Mouse (Mus musculus): ENCODE measurements around the gene Kcnk13. TPM values are rescaled to one million over a fixed set of nuclear protein-coding genes. Genes with fewer than 3 reads are reported as not detected.

The Kcnk13 gene
- polyA plus RNA-seq, 1 experiment from 2014 or later, result 3.4 TPM

DNA sequence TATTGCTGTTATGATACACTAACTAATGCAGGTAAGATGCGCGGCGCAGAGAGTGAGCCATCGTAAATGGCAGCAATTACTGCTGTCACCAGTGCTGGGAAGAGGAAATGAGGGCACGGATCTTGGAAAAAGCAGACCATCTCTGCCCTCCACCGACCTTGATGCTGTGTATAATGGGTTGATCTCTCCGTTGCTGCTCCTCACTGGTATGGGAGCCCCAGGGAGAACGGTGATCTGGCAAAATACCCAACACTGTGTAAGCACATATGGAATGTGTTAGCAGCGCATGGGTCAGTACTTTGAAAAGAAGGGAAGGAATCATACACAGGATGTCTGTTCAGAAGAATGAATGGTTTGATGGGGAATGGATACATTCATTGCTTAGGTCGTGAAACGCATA, 128.7 kb downstream of the Kcnk13 start:
- no peak overlapping the region for H3K27ac ChIP-seq (replicated peaks; ENCODE audit: low read depth, low read length)
- H3K4me3 ChIP-seq (ENCODE audit: low read depth, low read length), result no peak overlapping the region
- WGBS, result 33% methylated on average over 11 of the region's 11 CpGs
- no peaks in the 10 kb centered on the region for H3K36me3 ChIP-seq (ENCODE audit: control insufficient read depth, insufficient read depth, low read length)
- no peak for DNase-seq (ENCODE audit: low spot score)
- no peaks in the 10 kb centered on the region for H3K27me3 ChIP-seq (replicated peaks; ENCODE audit: control insufficient read depth, insufficient read depth, low read length)
- no peak overlapping the region for H3K9ac ChIP-seq (ENCODE audit: low read depth, low read length)
- ATAC-seq (ENCODE audit: low read depth), result no peak
- no peak overlapping the region for H3K4me2 ChIP-seq (ENCODE audit: low read depth, low read length)
- no peaks in the 10 kb centered on the region for H3K9me3 ChIP-seq (ENCODE audit: control insufficient read depth, low read length)
- 0 out of 2 replicates have a peak, but pooled peaks cover 4% of the 10 kb centered on the region for H3K4me1 ChIP-seq (ENCODE audit: control insufficient read depth, insufficient read depth, low read length)

DNA sequence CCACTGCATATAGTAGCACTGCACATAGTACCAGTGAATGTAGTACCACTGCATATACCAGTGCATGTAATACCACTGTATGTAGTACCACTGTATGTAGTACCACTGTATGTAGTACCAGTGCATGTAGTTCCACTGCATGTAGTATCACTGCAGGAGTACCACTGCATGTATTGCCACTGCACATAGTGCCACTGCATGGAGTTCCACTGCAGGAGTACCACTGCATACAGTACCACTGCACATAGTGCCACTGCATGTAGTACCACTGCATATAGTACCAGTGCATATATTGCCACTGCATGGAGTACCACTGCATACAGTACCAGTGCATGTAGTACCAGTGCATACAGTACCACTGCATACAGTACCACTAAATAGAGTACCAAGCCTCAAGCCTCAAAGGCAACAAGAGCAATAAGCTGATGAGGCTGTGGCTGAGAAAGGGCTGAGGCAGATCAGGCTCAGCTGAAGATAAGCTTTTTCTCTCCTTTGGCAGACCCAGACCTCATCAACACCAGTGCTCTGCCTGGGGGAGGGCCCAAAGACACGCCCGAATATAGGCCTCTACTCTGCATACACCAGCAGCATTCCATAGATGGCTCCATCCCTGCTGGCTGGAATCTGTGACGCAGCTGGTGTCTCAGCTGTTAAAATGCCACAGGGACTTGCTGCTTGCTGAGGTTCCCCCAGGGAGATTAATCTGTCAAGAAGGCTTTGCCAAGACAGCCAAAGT, 135.8 kb downstream of the Kcnk13 start:
- WGBS, result 51% methylated on average over 3 of the region's 3 CpGs
- no peaks in the 10 kb centered on the region for H3K4me1 ChIP-seq (ENCODE audit: control insufficient read depth, insufficient read depth, low read length)
- ATAC-seq (ENCODE audit: low read depth) (peak; percentile 85), DNase-seq (ENCODE audit: low spot score) (peak; percentile 80)
- no peaks in the 10 kb centered on the region for H3K27me3 ChIP-seq (replicated peaks; ENCODE audit: control insufficient read depth, insufficient read depth, low read length)
- no peak overlapping the region for H3K9ac ChIP-seq (ENCODE audit: low read depth, low read length)
- no peaks in the 10 kb centered on the region for H3K36me3 ChIP-seq (ENCODE audit: control insufficient read depth, insufficient read depth, low read length)
- no peak overlapping the region for H3K27ac ChIP-seq (replicated peaks; ENCODE audit: low read depth, low read length)
- no peak overlapping the region for H3K4me2 ChIP-seq (ENCODE audit: low read depth, low read length)
- H3K4me3 ChIP-seq (ENCODE audit: low read depth, low read length), result no peak overlapping the region
- H3K9me3 ChIP-seq (ENCODE audit: control insufficient read depth, low read length), result no peaks in the 10 kb centered on the region

DNA sequence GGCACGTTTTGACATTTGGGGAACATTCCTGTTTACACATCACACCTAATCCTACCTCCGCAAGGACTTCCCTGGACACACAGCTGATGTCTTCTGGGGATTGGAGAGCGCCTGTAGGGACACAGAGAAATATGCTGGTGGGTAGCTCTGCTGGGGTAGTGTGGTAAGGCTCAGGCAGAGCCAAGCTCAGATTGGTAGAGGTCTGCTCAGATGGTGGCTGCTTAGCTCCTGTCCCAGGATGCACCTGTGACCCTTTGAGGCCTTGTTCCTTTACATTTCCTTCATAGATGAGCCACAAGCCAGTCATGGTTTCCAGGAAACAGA, 136.4 kb downstream of the Kcnk13 start:
- peak; percentile 41 for ATAC-seq (ENCODE audit: low read depth)
- Histone ChIP-seq H3K4me2 (ENCODE audit: low read depth, low read length) (no peak overlapping the region), H3K4me3 (ENCODE audit: low read depth, low read length) (no peak overlapping the region), H3K36me3 (ENCODE audit: control insufficient read depth, insufficient read depth, low read length) (no peaks in the 10 kb centered on the region), H3K9me3 (ENCODE audit: control insufficient read depth, low read length) (no peaks in the 10 kb centered on the region), H3K4me1 (ENCODE audit: control insufficient read depth, insufficient read depth, low read length) (no peaks in the 10 kb centered on the region), H3K27ac (replicated peaks; ENCODE audit: low read depth, low read length) (no peak overlapping the region), H3K9ac (ENCODE audit: low read depth, low read length) (no peak overlapping the region), H3K27me3 (replicated peaks; ENCODE audit: control insufficient read depth, insufficient read depth, low read length) (no peaks in the 10 kb centered on the region)
- no peak for DNase-seq (ENCODE audit: low spot score)
- 58% methylated on average over 3 of the region's 3 CpGs for WGBS

DNA sequence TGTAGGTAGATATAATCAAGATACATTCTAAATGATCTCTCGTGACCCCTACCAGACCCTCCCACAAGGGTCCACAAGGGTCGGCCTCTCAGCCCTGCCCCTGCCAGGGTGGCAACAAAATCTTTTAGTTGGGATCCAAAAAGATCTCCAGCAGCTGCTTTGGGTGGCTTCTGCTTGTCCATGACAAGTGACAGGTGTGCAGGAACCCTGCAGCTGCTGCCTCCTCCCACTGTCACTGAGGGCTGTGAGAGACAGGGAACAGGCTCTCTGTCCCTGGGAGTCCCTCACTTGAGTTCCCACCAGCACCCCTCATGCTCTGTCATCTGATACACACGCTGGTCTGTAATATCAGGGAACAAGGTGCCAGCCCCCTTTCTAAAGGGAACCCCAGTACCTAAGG, 137.4 kb downstream of the Kcnk13 start:
- Histone ChIP-seq H3K4me2 (ENCODE audit: low read depth, low read length) (no peak overlapping the region), H3K9ac (ENCODE audit: low read depth, low read length) (no peak overlapping the region), H3K4me1 (ENCODE audit: control insufficient read depth, insufficient read depth, low read length) (no peaks in the 10 kb centered on the region), H3K27ac (replicated peaks; ENCODE audit: low read depth, low read length) (no peak overlapping the region), H3K27me3 (replicated peaks; ENCODE audit: control insufficient read depth, insufficient read depth, low read length) (no peaks in the 10 kb centered on the region), H3K36me3 (ENCODE audit: control insufficient read depth, insufficient read depth, low read length) (no peaks in the 10 kb centered on the region), H3K9me3 (ENCODE audit: control insufficient read depth, low read length) (no peaks in the 10 kb centered on the region), H3K4me3 (ENCODE audit: low read depth, low read length) (no peak overlapping the region)
- ATAC-seq (ENCODE audit: low read depth) (no peak), DNase-seq (ENCODE audit: low spot score) (peak; percentile 62)
- WGBS, result 61% methylated on average over 2 of the region's 3 CpGs

DNA sequence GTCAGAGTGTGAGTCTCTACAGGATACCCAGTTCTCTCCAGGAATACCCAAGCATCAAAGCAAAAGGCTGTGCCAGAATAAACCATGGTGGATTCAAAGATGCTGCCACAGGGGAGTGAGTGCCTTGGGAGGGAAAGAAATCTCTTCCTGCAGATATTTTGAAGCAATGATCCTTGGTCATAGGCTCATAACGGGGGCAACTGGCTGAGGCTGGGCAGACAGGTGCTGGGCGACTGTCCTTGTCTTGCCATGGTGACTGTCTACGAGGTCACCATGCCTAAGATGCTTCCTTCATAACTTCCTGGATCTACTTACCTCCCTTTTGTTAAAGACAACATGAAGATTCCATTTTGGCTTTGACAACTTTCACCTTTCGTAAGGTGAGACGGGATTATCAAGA, 140.2 kb downstream of the Kcnk13 start:
- Histone ChIP-seq H3K4me1 (ENCODE audit: control insufficient read depth, insufficient read depth, low read length) (no peaks in the 10 kb centered on the region), H3K27me3 (replicated peaks; ENCODE audit: control insufficient read depth, insufficient read depth, low read length) (no peaks in the 10 kb centered on the region), H3K9ac (ENCODE audit: low read depth, low read length) (no peak overlapping the region), H3K4me2 (ENCODE audit: low read depth, low read length) (no peak overlapping the region), H3K27ac (replicated peaks; ENCODE audit: low read depth, low read length) (no peak overlapping the region), H3K9me3 (ENCODE audit: control insufficient read depth, low read length) (no peaks in the 10 kb centered on the region), H3K4me3 (ENCODE audit: low read depth, low read length) (no peak overlapping the region), H3K36me3 (ENCODE audit: control insufficient read depth, insufficient read depth, low read length) (no peaks in the 10 kb centered on the region)
- ATAC-seq (ENCODE audit: low read depth) (no peak), DNase-seq (ENCODE audit: low spot score) (no peak)
- WGBS, result 75% methylated on average over 5 of the region's 5 CpGs

DNA sequence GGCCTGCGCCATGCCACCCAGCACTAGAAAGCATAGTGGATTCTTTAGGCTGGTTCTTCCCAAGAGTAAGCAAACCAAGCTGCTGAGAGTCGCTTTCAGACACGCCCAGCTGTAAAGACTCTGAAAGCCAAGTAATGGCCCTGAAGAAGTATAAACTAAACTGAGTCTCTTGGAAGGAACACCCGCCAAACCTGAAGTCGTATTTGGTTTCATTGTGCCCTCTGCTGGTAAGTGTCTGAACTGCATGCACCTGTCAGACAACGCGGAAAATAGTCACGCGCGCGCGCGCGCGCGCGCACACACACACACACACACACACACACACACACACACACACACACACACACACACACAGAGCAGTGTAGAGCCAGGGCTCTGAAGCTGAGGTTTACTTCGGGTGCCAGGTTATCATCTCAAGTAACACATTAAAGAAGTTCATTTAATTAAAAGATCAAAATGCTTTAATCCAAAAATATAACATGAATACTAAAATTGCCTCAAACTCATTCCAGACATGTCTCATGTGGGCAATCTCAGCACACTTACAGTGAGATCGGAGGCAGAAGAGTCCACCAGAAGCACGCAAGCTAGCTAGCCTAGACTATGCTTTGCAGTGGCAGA, 142.1 kb downstream of the Kcnk13 start:
- H3K27me3 ChIP-seq (replicated peaks; ENCODE audit: control insufficient read depth, insufficient read depth, low read length), result no peaks in the 10 kb centered on the region
- H3K4me3 ChIP-seq (ENCODE audit: low read depth, low read length), result no peak overlapping the region
- 0 out of 2 replicates have a peak overlapping the region, but pooled peaks have one; percentile 15 for H3K4me2 ChIP-seq (ENCODE audit: low read depth, low read length)
- WGBS, result 11% methylated on average over 20 of the region's 20 CpGs
- peaks cover 5% of the 10 kb centered on the region for H3K4me1 ChIP-seq (ENCODE audit: control insufficient read depth, insufficient read depth, low read length)
- no peak overlapping the region for H3K27ac ChIP-seq (replicated peaks; ENCODE audit: low read depth, low read length)
- DNase-seq (ENCODE audit: low spot score), result peak; percentile 89
- no peaks in the 10 kb centered on the region for H3K36me3 ChIP-seq (ENCODE audit: control insufficient read depth, insufficient read depth, low read length)
- 0 out of 2 replicates have a peak, but pooled peaks have one; percentile 8 for ATAC-seq (ENCODE audit: low read depth)
- H3K9ac ChIP-seq (ENCODE audit: low read depth, low read length), result no peak overlapping the region
- H3K9me3 ChIP-seq (ENCODE audit: control insufficient read depth, low read length), result no peaks in the 10 kb centered on the region

DNA sequence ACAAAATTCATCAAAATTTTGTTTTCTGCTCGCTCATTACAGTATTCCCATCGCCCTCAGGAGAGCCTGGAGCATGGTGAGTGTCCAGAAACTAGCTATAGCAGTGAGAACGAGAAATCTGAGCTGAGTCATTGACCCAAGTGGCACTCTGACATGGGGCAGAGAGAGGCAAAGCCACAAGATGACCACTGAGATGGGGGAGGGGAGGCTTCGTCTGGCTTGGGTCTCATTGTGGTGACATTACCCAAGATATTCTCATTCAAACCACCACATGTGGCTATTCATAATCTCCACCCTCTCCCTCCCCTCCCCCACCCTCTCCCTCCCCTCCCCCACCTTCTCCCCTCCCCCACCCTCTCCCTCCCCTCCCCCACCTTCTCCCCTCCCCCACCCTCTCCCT, 143.1 kb downstream of the Kcnk13 start:
- 54% methylated on average over 4 of the region's 4 CpGs for WGBS
- Histone ChIP-seq H3K27ac (replicated peaks; ENCODE audit: low read depth, low read length) (no peak overlapping the region), H3K36me3 (ENCODE audit: control insufficient read depth, insufficient read depth, low read length) (peaks cover 4% of the 10 kb centered on the region), H3K4me1 (ENCODE audit: control insufficient read depth, insufficient read depth, low read length) (peaks cover 7% of the 10 kb centered on the region), H3K9me3 (ENCODE audit: control insufficient read depth, low read length) (no peaks in the 10 kb centered on the region), H3K27me3 (replicated peaks; ENCODE audit: control insufficient read depth, insufficient read depth, low read length) (no peaks in the 10 kb centered on the region), H3K4me2 (ENCODE audit: low read depth, low read length) (no peak overlapping the region), H3K4me3 (ENCODE audit: low read depth, low read length) (no peak overlapping the region), H3K9ac (ENCODE audit: low read depth, low read length) (no peak overlapping the region)
- ATAC-seq (ENCODE audit: low read depth) (no peak), DNase-seq (ENCODE audit: low spot score) (no peak)

DNA sequence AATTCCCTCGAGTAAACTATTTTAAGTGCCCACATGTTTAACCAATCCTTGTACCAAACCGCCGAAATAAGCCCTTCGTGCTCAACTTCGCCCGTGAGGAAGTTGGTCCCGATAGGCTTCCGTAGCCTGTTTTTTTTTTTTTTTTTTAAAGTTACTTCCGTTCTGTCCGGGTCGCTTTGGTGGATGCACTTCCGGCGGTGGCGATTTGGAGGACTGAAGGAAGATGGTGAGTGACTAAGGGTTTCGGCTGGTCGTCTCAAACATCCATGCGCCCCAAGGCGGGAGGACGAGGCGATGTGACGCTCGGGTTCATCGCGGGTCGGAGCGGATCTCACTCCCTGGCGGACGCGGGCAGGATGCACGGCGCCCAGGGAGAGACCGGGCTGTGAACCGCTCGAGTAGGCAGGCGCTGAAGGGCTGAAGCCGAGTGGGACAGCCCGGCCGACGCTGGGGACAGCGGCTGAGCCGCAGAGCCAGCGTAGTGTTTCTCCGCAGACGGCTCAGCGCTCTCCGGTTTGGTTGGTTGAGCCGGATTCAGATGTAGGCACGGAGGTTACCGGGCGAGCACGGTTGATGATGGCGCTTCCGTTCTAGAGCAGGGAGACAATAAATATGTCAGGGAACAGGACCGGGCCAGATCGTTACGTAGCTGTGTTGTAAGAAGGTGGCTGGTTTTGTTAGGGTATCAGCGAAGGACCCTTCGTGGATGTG, 145.8 kb downstream of the Kcnk13 start, which contains the start of gene Psmc1:
Gene Psmc1, plus strand, starts transcription at position 169 of the 711 bp plus-strand sequence.
- Histone ChIP-seq H3K4me2 (ENCODE audit: low read depth, low read length) (peak within 1 kb of the TSS; percentile 76), H3K4me3 (ENCODE audit: low read depth, low read length) (peak within 1 kb of the TSS; percentile 93), H3K4me1 (ENCODE audit: control insufficient read depth, insufficient read depth, low read length) (peaks cover 7% of the 10 kb centered on the region), H3K27me3 (replicated peaks; ENCODE audit: control insufficient read depth, insufficient read depth, low read length) (no peaks in the 10 kb centered on the region), H3K9ac (ENCODE audit: low read depth, low read length) (peak within 1 kb of the TSS; percentile 94), H3K27ac (replicated peaks; ENCODE audit: low read depth, low read length) (peak within 1 kb of the TSS; percentile 87), H3K36me3 (ENCODE audit: control insufficient read depth, insufficient read depth, low read length) (peaks cover 26% of the 10 kb centered on the region), H3K9me3 (ENCODE audit: control insufficient read depth, low read length) (no peaks in the 10 kb centered on the region)
- peak; percentile 93 for DNase-seq (ENCODE audit: low spot score)
- ATAC-seq (ENCODE audit: low read depth), result peak; percentile 80
- under 1% methylated on average over 57 of the region's 58 CpGs for WGBS

All from embryonic facial prominence, embryonic 14.5 days (tissue).